Mouse (Mus musculus) heart, adult 8-10 months (tissue): ENCODE measurements at regions not wholly inside any gene's neighbourhood (a gene's known extent, or its start where the extent isn't known, plus 50 kb on each side); places are given as distances from the start of the nearest gene placed in this dataset.

Source experiments
- DNase-seq: peaks from one replicate; pipeline ENCODE4 v3.0.0; 2022; ENCODE audit warnings: low spot score

DNA sequence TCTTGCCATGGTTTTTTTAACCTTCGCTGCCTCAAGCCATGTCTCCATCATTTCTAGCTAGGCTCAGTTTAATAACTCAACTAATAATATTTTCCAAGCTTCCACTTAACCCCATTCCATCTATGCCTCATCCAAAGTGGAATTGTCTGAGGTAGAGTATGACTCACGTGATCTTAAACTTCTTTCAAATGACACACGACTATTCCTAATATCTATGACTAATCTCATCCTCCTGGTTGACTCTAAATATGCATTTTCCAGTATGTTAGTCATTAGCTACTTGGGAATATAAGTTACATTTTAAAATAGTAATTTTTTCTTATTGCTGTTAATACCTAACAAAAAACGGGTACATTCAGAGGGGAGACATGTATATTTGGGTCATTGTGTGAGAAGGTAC is 524.8 kb upstream of the Pappa start:
- DNase-seq: no peak

DNA sequence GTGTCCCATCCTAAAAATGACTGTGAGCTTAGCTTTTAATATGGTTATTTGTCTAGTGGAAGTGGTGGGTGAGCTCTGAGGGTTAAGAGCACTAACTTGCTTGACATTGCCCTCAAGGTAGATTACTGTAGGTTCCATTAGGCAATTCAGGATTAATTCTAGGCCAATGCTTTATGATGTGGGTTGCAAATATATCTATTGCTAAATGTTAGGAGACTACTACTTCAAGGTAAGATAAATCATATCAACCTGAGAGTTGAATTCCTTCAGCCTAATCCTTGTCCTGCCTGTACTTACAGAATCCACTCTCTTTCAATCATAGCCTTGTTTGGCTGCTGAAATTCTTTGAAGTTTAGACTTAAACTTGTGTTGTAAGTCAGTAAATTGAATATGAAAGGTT is 501.2 kb upstream of the Pappa start:
- DNase-seq: no peak

DNA sequence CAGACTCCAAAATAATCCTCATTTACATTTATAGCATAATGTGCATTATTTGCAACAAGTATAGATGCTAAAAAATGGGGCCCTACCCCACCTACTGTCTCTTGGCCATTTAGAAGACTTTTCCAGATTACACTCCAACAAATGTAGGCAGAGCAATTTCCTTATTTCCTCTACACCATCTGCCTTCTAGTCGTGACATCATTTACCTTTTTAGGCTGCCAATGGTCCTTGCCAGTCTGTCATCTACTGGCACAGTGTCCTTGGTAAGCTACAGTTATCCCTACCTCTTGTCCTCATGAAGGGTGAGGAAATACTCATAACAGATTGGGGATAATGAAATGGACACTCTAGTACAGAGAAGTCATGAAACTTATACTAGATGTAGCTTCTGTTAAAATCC is 491.8 kb upstream of the Pappa start:
- no peak for DNase-seq

DNA sequence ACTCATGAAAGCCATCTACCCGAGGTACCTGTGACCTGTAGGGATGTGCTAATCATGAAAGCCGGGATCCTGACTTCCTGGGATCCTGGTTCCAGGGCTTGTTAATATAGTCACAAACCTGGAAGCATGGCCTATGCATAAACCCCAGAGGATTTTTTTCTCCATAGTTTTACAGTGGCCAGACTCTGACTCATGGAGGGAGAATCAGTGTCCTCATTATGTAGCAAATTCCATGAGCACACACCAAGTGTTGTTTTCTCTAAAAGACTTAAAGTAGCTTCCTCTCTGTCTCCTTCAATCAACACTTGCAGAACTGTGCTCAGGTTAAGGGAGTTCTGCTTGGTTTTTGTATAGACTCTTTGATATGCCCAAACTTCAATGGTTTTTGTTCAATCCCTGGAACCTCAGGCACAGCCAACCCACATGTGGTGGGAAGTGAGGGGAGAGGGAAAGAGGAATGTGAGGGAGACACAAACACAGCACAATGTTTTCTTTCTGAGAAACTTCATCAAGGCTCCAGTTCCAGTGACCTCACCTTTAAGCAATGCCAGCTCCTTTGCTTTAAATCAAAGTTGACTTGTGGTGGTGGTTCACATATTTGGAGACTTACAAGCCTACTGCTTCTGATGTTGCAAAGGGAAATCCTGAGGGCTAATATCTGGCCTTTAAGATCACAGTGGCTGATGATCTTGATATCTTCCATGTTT is 488.6 kb upstream of the Pappa start:
- no peak for DNase-seq

GRCm38 (mm10) chr4:64640056-64640455 is 483.9 kb upstream of the Pappa start:
- no peak for DNase-seq

DNA sequence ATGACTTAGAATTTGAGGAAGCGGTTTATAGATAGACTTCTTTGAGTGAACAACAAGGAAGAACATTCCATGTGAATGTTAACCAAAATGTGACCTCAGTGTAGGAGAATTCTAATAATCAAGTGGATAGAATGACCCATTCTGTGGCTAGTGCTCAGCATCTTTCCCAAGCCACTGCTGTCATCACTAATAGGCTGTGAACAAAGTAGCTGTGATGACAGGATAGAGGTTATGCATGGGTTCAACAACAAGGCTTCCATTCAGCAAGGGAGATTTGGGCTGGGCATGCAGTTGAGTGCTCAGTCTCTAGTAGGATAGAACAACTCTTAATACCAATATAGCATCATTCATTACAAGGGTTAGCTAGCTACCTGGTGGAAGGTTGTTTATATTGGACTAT is 483.0 kb upstream of the Pappa start:
- no peak for DNase-seq

- DNase-seq: no peak
These were observed 478.8 kb upstream of the Pappa start for GRCm38 (mm10) chr4:64645141-64645540.

DNA sequence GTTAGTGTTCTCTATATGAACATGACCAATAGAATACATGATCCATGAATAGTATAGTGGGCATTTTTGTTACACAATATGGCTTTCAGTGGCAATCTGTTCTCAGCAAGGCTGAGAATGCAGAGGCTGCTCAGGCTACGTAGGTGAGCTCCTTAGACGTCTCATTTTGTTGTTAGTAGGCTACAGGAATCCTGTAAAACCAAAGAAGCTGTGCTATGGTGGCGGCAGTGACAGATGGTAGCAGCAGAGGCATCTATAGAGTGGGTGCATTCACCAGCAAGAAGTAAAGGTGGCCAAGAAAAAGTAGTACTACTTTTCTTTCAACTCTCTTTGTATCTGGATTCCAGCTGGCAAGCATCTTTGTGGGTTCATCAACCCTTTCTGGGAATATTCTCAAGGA is 469.8 kb upstream of the Pappa start:
- no peak for DNase-seq

- DNase-seq: no peak
These were observed 468.4 kb upstream of the Pappa start for GRCm38 (mm10) chr4:64655534-64655933.

DNA sequence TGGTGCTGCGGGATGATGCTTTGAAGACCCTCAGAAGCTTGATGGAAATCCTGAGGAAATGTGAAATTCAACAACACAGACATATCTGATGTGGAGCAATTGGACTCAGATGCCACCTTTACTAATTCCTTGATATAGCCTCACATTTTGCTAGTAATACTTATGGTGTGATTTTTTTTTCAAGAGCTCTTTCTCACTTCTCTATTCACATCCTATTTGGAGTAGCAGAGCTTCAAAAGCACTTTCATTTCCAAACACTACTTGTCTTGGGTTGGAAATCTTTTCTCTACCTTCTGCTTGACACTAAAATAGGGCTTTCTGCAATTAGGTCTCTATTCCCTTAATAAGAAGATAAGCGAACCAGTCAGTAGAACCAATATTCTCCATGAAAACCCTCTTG is 460.3 kb upstream of the Pappa start:
- no peak for DNase-seq

- no peak for DNase-seq
These were observed 456.0 kb upstream of the Pappa start for GRCm38 (mm10) chr4:64667998-64668397.

DNA sequence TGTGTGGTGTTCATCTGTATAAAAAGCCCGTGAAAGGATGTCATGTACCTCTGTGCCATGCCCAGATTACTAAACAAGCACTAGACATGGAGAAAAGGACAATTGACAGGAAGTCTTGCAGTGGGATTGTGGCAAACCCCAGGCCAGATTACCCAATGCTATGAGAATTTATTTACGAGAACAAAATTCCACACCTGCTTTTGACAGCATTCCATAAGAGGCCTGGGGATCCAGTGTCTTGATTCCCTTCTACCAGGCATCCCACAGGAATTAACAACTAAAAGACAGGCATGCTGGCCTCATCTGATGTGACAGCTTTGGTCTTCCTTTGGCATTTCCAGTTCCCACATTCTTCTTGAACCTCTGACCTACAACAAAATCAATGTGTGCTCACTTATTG is 454.3 kb upstream of the Pappa start:
- DNase-seq: no peak

DNA sequence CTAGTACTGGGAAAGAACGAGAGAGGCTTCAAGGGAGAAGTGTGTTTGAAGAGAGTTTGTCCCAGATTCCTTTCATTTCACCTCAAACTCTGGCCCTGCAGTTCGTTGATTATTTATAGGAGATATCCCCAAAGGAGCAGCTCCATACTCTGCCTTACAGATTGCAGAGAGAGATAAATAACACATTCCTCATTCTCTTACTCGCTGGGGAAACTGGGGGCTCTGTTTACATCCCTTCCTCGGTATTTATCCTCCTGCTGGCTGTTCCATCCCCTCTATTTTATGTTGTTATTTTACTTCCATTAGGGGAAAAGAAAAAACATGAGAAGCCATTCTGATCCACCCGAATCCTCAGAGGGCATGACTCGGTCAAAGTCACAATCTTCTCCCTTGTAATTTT is 447.5 kb upstream of the Pappa start:
- DNase-seq: no peak

GRCm38 (mm10) chr4:64676881-64677280 is 447.1 kb upstream of the Pappa start:
- no peak for DNase-seq

- DNase-seq: no peak
These were observed 439.3 kb upstream of the Pappa start for GRCm38 (mm10) chr4:64684654-64685053.

GRCm38 (mm10) chr4:64696134-64696533 is 427.8 kb upstream of the Pappa start:
- no peak for DNase-seq

- DNase-seq: no peak
These were observed 400.7 kb upstream of the Pappa start for GRCm38 (mm10) chr4:64723296-64723695.

DNA sequence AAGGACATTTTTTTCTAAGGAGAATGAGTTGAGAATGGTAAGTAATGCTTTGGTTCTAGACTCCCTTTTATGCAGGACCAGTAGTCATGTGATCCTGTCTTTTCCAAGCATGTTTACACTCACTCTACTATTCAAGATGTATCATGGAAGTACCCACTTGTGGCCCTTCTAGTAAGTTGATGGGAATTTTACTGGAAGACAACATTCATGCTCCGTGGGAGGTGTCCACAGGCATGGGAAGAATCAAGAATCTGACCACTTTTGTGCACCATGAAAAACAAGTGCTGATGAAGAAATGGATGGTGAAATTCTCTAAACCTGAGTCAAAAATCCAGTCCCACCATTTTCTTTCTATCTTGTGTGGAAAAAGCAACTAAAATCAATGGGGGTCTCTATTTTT is 399.1 kb upstream of the Pappa start:
- DNase-seq: no peak

- no peak for DNase-seq
These were observed 368.0 kb upstream of the Pappa start for GRCm38 (mm10) chr4:64755986-64756385.

GRCm38 (mm10) chr4:64768610-64769009 is 355.4 kb upstream of the Pappa start:
- DNase-seq: no peak

- no peak for DNase-seq
These were observed 320.1 kb upstream of the Pappa start for GRCm38 (mm10) chr4:64803886-64804285.

GRCm38 (mm10) chr4:64804996-64805395 is 319.0 kb upstream of the Pappa start:
- no peak for DNase-seq

- DNase-seq: no peak
These were observed 316.8 kb upstream of the Pappa start for GRCm38 (mm10) chr4:64807148-64807547.

DNA sequence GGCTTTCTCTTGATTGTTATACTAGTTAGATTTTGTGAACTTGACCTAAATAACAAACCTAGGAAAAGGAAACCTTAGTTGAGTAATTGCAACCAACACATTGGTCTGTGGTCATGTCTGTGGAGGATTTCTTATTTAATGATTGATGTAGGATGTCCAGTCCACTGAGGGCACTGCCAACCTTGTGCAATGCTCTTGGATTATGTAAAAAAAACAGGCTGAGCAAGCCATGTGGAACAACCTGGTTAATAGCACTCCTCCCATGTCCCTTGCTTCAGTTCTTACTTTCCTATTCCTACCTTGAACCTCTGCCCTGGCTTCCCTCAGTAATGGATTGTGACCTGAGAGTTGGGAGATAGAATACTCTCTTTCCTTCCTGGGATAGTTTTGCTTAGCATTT is 312.0 kb upstream of the Pappa start:
- DNase-seq: no peak
